Mouse (Mus musculus) megakaryocyte-erythroid progenitor cell, adult 5-6 weeks (primary cell): Measurements from ENCODE around the gene Gm29644. TPM values are rescaled to one million over a fixed set of nuclear protein-coding genes. Genes with fewer than 3 reads are reported as not detected.
"Not testable (repeated sequence)": the region's sequence is repeated elsewhere in the genome, so short reads cannot be mapped to it uniquely, and the experiment has no call there.

Experiments used
- ATAC-seq: replicated peaks from 2 replicates; pipeline ENCODE4 v1.8.0; 2016; ENCODE audit warnings: mild to moderate bottlenecking, inconsistent platforms; ENCODE audit not compliant: severe bottlenecking, poor library complexity, low FRiP score, low TSS enrichment
- total RNA-seq, 2 experiments: library from RNA; stranded (forward) in 1 of 2; stranded (reverse) in 1 of 2; fragments of 200-1000, 215-1000 nt in 1 of 2; fragments of >200 nt in 1 of 2; fragmentation: Nextera tagmentation in 1 of 2; gene quantifications; 2 replicates each; pipeline ENCODE4 v1.2.3; 2014 to 2017

Gene Gm29644
- total RNA-seq (2014; fragmentation: Nextera tagmentation): not detected in 2 replicates
- not detected in 2 replicates for total RNA-seq (2017)

GRCm38 (mm10) chrY:70303187-70303586 is at the start of gene Gm29644, which contains the start of gene Gm29423:
TSS of gene Gm29644 (minus strand) at chrY:70303343.
TSS of gene Gm29423 (minus strand) at chrY:70303287.
- not testable (repeated sequence) for ATAC-seq

- ATAC-seq: not testable (repeated sequence)
These were observed 29.6 kb downstream of the Gm29644 start, which contains the start of gene Gm21118 for GRCm38 (mm10) chrY:70273542-70273941. TSS of gene Gm21118 (minus strand) at chrY:70273642.

Other genes starting within 250 kb of the Gm29644 start
- not detected in 2 replicates for gene Gm21118, start 29.7 kb downstream of the Gm29644 start, total RNA-seq (2014; fragmentation: Nextera tagmentation)
- gene Gm21118, start 29.7 kb downstream of the Gm29644 start, total RNA-seq (2017): not detected in 2 replicates
- not detected in 2 replicates for gene Gm29423, start 56 bp downstream of the Gm29644 start, total RNA-seq (2014; fragmentation: Nextera tagmentation)
- gene Gm29423, start 56 bp downstream of the Gm29644 start, total RNA-seq (2017): not detected in 2 replicates
- not detected in 2 replicates for gene Gm20888, start 138.5 kb upstream of the Gm29644 start, total RNA-seq (2014; fragmentation: Nextera tagmentation)
- gene Gm20888, start 138.5 kb upstream of the Gm29644 start, total RNA-seq (2017): not detected in 2 replicates